Mouse (Mus musculus): ENCODE data around the gene Gart.

GRCm38 (mm10) chr16:91639636-91640035 lies 7.1 kb downstream of the Gart start:
- no peak for TF ChIP-seq POLR2A (IDR thresholded peaks at IDR 0.05; ENCODE audit: low read depth, low read length)
- no peak for TF ChIP-seq CTCF (IDR thresholded peaks at IDR 0.05; ENCODE audit: extremely low read depth, insufficient read depth, insufficient read length, insufficient replicate concordance)
